Mouse (Mus musculus) lung, postnatal 14 days (tissue): ENCODE measurements at regions not wholly inside any gene's neighbourhood (a gene's known extent, or its start where the extent isn't known, plus 50 kb on each side); places are given as distances from the start of the nearest gene placed in this dataset.

Experiments used
- DNase-seq: peaks from one replicate; pipeline ENCODE4 v3.0.0; 2021

- no peak for DNase-seq
Measured at GRCm38 (mm10) chr12:27786716-27787291, 444.4 kb upstream of the Sox11 start.

- no peak for DNase-seq
Measured at GRCm38 (mm10) chr12:27780801-27781200, 438.4 kb upstream of the Sox11 start.

- DNase-seq, result no peak
Measured at GRCm38 (mm10) chr12:27765948-27766347, 423.6 kb upstream of the Sox11 start.

- no peak for DNase-seq
Measured at GRCm38 (mm10) chr12:27759016-27759415, 416.6 kb upstream of the Sox11 start.

GRCm38 (mm10) chr12:27757641-27758040, 415.3 kb upstream of the Sox11 start:
- no peak for DNase-seq

GRCm38 (mm10) chr12:27724619-27725200, 382.3 kb upstream of the Sox11 start:
- DNase-seq, result no peak

- no peak for DNase-seq
Measured at GRCm38 (mm10) chr12:27680459-27680858, 338.1 kb upstream of the Sox11 start.

GRCm38 (mm10) chr12:27673404-27673803, 331.0 kb upstream of the Sox11 start:
- DNase-seq, result no peak

GRCm38 (mm10) chr12:27670650-27671084, 328.3 kb upstream of the Sox11 start:
- DNase-seq, result no peak

GRCm38 (mm10) chr12:27670190-27670589, 327.8 kb upstream of the Sox11 start:
- DNase-seq, result no peak

GRCm38 (mm10) chr12:27669542-27669941, 327.2 kb upstream of the Sox11 start:
- no peak for DNase-seq

GRCm38 (mm10) chr12:27666456-27666855, 324.1 kb upstream of the Sox11 start:
- no peak for DNase-seq

- no peak for DNase-seq
Measured at GRCm38 (mm10) chr12:27663126-27663525, 320.8 kb upstream of the Sox11 start.

GRCm38 (mm10) chr12:27662723-27663122, 320.3 kb upstream of the Sox11 start:
- no peak for DNase-seq

- DNase-seq, result peak; percentile 2
Measured at GRCm38 (mm10) chr12:27657536-27657935, 315.2 kb upstream of the Sox11 start.

GRCm38 (mm10) chr12:27653541-27653940, 311.2 kb upstream of the Sox11 start:
- DNase-seq, result no peak

- DNase-seq, result no peak
Measured at GRCm38 (mm10) chr12:27648602-27649001, 306.2 kb upstream of the Sox11 start.

GRCm38 (mm10) chr12:27646497-27647307, 304.3 kb upstream of the Sox11 start:
- DNase-seq, result no peak

- no peak for DNase-seq
Measured at GRCm38 (mm10) chr12:27619616-27620015, 277.2 kb upstream of the Sox11 start.

- DNase-seq, result peak; percentile 28
Measured at GRCm38 (mm10) chr12:27604061-27604679, 261.8 kb upstream of the Sox11 start.

- peak; percentile 74 for DNase-seq
Measured at GRCm38 (mm10) chr12:27599149-27599548, 256.8 kb upstream of the Sox11 start.

GRCm38 (mm10) chr12:27597878-27598277, 255.5 kb upstream of the Sox11 start:
- no peak for DNase-seq

- DNase-seq, result no peak
Measured at GRCm38 (mm10) chr12:27597322-27597721, 254.9 kb upstream of the Sox11 start.

- DNase-seq, result no peak
Measured at GRCm38 (mm10) chr12:27595576-27595975, 253.2 kb upstream of the Sox11 start.
